Mouse (Mus musculus) thymus, adult 2 months (tissue): ENCODE results near the gene Olfr685.

Experiments used
- CTCF ChIP-seq: fragments of 200-500 bp; IDR thresholded peaks from 2 replicates; pipeline ENCODE4 v1.5.1; 2012; ENCODE audit warnings: mild to moderate bottlenecking, control low read depth, low read length, moderate library complexity, borderline replicate concordance; ENCODE audit not compliant: control insufficient read depth, poor library complexity, insufficient read depth; ENCODE audit errors: extremely low read depth
- POLR2A ChIP-seq: fragments of 200-500 bp; IDR thresholded peaks from 2 replicates; pipeline ENCODE4 v1.6.1; 2012; ENCODE audit warnings: mild to moderate bottlenecking, low read length, control low read depth, moderate library complexity; ENCODE audit not compliant: control insufficient read depth, poor library complexity, insufficient read depth; ENCODE audit errors: extremely low read depth

DNA sequence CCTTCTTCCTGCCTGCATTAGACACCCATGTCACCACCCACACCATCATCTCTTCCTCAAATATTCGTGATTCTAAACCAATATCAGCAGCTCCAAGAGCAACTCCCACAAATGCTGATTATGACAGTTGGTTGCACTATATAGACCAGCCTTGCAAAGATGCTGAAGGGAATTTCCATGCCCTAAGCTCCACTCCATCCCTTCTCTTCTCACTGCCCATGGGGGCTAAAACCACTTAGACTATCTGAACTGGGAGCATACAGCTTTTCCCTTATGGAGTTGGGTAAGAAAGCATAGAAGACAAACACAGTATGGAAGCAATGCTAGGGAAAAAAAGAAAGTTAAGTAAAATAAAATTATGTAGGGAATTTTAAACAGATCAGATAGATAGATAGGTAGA lies 38.9 kb downstream of the Olfr685 start, which contains the start of gene Olfr683:
- TF ChIP-seq POLR2A (no peak), CTCF (no peak)
